Mouse (Mus musculus) kidney, adult 2 months (tissue): ENCODE data around the gene Myo1b.

Experiments
- CTCF ChIP-seq: fragments of 200-500 bp; conservative IDR thresholded peaks from 2 replicates; pipeline ENCODE4 v1.5.1; 2011; ENCODE audit warnings: low read depth, mild to moderate bottlenecking, control low read depth, low read length, moderate library complexity, mixed read lengths; ENCODE audit not compliant: insufficient read depth, insufficient read length
- POLR2A ChIP-seq: fragments of 200-500 bp; IDR thresholded peaks from one replicate; pipeline ENCODE4 v1.6.1; 2011; ENCODE audit warnings: low read depth, low read length, control low read depth

DNA sequence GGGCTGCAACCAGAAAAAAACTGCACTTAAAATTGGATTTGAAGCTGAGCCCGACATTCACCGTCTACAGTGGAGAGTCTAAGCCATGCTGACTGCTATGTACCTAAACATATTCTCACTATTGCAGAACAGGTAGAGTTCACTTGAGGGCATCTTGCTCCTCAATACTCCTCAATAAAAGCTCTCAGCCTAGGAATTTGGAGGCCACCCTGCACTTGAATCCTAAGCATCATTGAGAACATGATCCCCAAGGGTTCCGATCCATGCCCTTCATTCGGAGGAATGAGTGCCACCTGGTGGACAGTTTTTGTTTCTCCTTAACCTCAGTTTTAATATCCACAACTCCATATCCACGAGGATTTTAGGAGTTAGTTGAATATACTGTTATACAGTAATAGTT, 28.9 kb upstream of the Myo1b start:
- TF ChIP-seq CTCF (peak; percentile 65), POLR2A (no peak)
